Mouse (Mus musculus) cortical plate, adult 2 months (tissue): ENCODE data around the gene Eif4g3. TPM values are rescaled to one million over a fixed set of nuclear protein-coding genes. Genes with fewer than 3 reads are reported as not detected.

Source experiments
- H3K27ac ChIP-seq: fragments of 200-500 bp; 2 replicates; pipeline ENCODE4 v1.5.1; 2012; ENCODE audit warnings: low read length, control low read depth, inconsistent platforms; ENCODE audit not compliant: insufficient read depth
- H3K4me1 ChIP-seq: fragments of 200-500 bp; 2 replicates; pipeline ENCODE4 v1.6.1; 2011; ENCODE audit warnings: low read length; ENCODE audit not compliant: control insufficient read depth, insufficient read depth
- H3K4me3 ChIP-seq: fragments of 200-500 bp; 2 replicates; pipeline ENCODE4 v1.5.1; 2011; ENCODE audit warnings: mild to moderate bottlenecking, low read length, control low read depth; ENCODE audit not compliant: insufficient read depth
- CTCF ChIP-seq: fragments of 200-500 bp; IDR thresholded peaks from 2 replicates; pipeline ENCODE4 v1.5.1; 2011; ENCODE audit warnings: mild to moderate bottlenecking, control low read depth, low read length; ENCODE audit not compliant: insufficient read depth; ENCODE audit errors: extremely low read depth
- POLR2A ChIP-seq: fragments of 200-500 bp; IDR thresholded peaks from 2 replicates; pipeline ENCODE4 v1.6.1; 2011; ENCODE audit warnings: mild to moderate bottlenecking, low read length, control low read depth; ENCODE audit not compliant: insufficient read depth; ENCODE audit errors: extremely low read depth
- polyA plus RNA-seq: library from polyadenylated mRNA; depleted of rRNA; stranded (reverse); fragments of >200 nt; gene quantifications from 2 replicates; pipeline ENCODE4 v1.2.3, GENCODE M21; 2012

Gene Eif4g3
- polyA plus RNA-seq, 1 experiment, result 148 TPM

DNA sequence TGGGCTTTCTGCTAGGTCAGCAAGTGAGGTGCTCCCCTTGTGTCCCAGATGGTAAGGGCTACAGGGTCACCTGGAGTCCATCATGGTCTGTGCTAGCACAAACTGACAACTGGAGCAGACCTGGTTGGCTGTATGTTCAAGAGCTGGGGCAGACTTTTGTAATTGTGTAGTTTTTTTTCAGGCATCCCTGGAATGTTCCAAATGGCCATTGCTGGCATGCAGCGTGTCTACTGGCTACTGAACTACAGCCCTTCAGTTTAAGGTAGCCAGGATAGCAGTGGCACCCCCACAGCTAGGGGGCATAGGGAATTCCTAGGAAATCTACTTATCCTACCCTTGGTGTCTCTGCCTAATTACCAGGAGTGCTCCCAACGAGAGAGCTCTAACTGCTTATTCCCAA, 115.7 kb downstream of the Eif4g3 start:
- no peak overlapping the region for H3K27ac ChIP-seq
- H3K4me1 ChIP-seq, result peaks cover 4% of the 10 kb centered on the region
- TF ChIP-seq CTCF (no peak), POLR2A (no peak)
- no peak overlapping the region for H3K4me3 ChIP-seq

DNA sequence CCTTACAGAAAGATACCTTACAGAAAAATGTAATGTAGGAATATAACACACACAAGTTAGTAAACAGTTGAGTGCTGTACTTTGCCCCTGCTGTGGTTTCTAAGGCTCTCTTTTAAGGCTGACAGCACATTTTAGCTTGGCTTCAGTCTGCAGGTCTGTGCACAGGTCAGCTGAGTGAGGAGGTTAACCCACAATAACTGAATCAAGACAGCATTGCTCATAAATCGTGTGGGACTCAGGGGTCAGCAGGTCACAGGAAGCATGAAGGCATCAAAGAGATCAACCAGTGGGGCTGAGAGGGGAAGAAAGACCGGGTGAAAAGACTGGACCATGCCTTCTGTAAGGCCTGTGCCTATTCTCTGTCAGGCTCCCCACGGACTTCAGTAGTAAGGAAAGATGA, 116.5 kb downstream of the Eif4g3 start:
- peaks cover 4% of the 10 kb centered on the region for H3K4me1 ChIP-seq
- no peak overlapping the region for H3K27ac ChIP-seq
- TF ChIP-seq CTCF (no peak), POLR2A (no peak)
- H3K4me3 ChIP-seq, result no peak overlapping the region

DNA sequence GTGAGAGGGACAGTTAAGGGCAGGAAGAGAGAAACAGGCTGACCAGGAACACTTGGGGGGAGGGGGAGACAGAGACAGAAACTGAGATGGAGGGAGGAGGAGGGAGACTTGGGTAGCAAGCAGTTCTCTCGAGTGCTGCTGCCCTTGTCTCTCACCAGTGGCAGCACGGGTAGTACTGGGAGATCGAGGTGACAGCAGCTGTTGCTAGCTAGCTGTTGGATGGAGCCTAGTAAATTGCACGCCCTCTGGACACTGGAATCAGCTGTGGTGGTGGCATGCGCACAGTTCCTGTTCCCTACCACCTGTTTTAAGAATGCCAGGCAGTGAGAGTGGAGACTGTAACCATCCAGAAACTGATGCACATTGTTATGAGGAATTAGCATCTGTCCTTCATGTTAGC, 119.0 kb downstream of the Eif4g3 start:
- TF ChIP-seq POLR2A, result no peak
- no peak for TF ChIP-seq CTCF
- Histone ChIP-seq H3K27ac (no peak overlapping the region), H3K4me3 (no peak overlapping the region), H3K4me1 (peaks cover 2% of the 10 kb centered on the region; the same call in 1 of the 2 replicates)

DNA sequence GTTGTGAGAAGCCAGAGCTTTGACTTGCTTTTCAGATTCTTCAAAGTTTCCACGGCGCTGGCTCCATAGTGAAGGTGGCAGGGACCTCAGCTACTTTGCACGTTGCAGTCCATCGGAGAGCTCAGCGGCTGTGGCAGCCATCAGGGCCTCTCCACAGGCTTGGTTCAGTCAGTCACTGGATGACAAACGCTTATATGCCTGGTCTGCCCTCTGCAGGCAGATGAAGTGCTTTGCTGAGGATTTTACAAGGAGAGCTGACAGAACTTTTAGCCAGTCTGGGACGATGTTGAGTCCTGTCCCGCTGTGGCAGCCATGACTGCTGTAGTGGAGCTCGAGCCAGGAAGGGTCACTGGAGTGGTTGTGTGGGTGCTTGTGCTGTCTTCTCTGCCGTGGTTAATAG, 126.9 kb downstream of the Eif4g3 start:
- Histone ChIP-seq H3K4me3 (no peak overlapping the region), H3K4me1 (no peaks in the 10 kb centered on the region; the same call in none of the 2 replicates), H3K27ac (no peak overlapping the region)
- TF ChIP-seq POLR2A (no peak), CTCF (peak; percentile 55)

DNA sequence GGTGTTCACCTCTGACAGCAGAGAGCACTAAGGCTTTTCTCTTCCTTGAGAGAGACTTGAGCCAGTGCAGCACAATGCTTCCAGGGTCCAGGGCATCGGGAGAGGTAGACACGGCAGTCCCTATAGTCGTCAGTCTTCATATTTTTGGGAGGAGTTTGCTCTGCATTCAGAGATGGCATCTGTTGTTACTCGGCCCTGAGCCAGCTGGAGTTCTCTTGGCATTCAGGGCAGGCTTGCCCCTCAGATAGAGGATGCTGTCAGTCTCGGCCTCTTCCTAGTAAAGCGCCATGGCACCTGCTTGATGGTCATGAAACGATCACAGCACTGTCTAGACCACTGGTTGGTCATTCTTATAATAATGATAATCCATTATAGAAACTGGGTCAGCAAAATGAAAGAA, 131.2 kb downstream of the Eif4g3 start:
- TF ChIP-seq CTCF, result no peak
- no peak for TF ChIP-seq POLR2A
- Histone ChIP-seq H3K4me1 (peaks cover 2% of the 10 kb centered on the region), H3K4me3 (no peak overlapping the region), H3K27ac (no peak overlapping the region)

DNA sequence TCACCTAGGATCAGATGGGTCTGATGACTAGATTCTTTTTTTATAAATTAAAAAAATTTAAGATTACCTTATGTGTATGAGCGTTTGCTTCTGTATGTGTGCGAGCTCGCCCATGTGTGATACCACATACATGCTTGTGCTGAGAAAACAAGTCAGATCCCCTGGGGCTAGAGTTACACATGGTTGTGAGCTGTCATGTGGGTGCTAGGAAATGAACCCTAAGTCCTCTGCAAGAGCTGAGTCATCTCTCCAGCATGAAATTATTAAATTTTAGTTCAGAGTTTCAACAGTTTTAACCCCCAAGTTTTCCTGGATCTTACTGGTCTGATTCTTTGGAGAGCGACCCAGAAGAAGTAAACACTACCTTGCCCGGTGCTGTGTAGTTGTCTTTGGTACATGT, 134.5 kb downstream of the Eif4g3 start:
- H3K4me3 ChIP-seq, result no peak overlapping the region
- no peak overlapping the region for H3K27ac ChIP-seq
- TF ChIP-seq CTCF (no peak), POLR2A (no peak)
- H3K4me1 ChIP-seq, result peaks cover 8% of the 10 kb centered on the region

DNA sequence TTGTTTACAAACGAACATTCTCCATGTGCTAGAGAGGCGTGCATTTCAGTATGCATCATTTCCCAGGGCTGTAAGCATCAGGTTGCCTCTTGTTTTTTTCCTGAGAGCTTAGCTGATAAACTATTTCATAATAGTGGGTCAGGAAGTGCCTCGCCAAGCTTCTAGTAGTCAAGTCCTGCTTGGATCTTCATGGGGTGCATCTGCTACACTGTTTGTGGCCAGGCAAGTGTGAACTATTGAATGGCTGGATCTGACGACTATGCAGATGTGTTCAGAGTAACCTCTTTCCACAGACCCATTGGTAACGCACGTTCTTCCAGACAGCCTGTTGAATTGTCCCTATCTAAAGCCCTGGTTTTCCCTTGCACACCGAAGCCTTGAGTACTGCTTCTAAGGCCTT, 135.0 kb downstream of the Eif4g3 start:
- Histone ChIP-seq H3K4me1 (peaks cover 8% of the 10 kb centered on the region), H3K27ac (no peak overlapping the region), H3K4me3 (no peak overlapping the region)
- TF ChIP-seq CTCF, result no peak
- TF ChIP-seq POLR2A, result no peak

DNA sequence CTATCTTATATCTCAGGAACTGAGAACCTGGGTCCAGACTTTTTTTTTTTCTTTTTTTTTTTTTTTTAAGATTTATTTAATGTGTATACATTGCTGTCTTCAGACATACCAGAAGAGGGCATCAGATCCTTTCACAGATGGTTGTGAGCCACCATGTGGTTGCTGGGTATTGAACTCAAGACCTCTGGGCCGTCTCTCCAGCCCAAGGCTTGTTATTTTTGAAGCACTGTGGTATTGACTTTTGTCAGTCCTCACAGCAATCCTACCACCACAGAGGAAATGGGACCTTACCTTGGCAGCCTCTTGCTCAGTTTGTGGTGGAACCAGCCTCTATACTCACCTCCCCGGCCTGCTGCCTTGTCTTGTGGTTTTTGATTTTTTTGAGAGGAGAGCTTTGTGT, 137.3 kb downstream of the Eif4g3 start:
- Histone ChIP-seq H3K4me1 (peaks cover 8% of the 10 kb centered on the region), H3K27ac (no peak overlapping the region), H3K4me3 (no peak overlapping the region)
- TF ChIP-seq CTCF, result 0 out of 2 replicates have a peak, but pooled peaks have one; percentile 14
- no peak for TF ChIP-seq POLR2A

DNA sequence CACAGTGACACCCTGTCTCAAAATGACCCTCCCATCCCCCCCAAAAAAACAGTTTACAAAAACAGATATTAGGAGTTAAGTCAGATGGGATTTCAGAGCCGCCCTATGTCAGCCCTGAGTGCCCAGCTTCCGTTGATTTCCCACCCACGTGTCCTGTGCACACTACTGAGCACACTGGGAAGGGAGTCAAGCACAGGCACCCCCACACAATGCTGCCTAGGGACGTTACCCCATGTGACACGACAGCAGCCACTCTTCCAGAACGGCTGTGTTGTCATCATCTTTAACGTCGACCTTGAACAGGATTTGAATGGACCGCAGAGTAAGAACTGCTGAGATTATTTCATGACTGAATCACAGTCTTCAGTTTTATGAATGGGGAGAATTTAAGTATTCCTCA, 138.4 kb downstream of the Eif4g3 start:
- Histone ChIP-seq H3K4me1 (peaks cover 8% of the 10 kb centered on the region), H3K4me3 (no peak overlapping the region)

DNA sequence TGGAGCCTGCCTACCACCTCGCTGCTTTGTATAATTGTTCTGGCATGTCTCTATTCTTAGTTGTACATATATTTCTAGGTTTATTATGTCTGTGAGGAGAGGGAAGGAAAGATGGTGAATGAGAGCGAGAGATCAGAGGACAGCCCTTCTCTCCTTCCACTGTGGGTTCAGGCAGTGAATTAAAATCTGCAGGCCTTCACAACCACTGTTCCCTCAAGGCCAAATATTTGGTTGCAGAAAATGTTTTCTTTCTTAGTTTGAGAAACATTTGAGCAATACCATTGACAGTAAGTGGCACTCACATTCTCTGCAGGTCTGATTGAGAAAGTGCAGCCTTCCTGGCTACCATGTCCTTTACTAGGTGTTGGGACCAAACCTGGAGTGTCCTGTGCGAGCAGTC, 138.9 kb downstream of the Eif4g3 start:
- no peak for TF ChIP-seq POLR2A
- TF ChIP-seq CTCF, result no peak
- H3K4me3 ChIP-seq, result no peak overlapping the region
- H3K27ac ChIP-seq, result no peak overlapping the region
- peaks cover 9% of the 10 kb centered on the region for H3K4me1 ChIP-seq

More for the DNA sequence above, 138.4 kb downstream of the Eif4g3 start:
- no peak for TF ChIP-seq POLR2A
- TF ChIP-seq CTCF, result no peak
- H3K27ac ChIP-seq, result no peak overlapping the region

DNA sequence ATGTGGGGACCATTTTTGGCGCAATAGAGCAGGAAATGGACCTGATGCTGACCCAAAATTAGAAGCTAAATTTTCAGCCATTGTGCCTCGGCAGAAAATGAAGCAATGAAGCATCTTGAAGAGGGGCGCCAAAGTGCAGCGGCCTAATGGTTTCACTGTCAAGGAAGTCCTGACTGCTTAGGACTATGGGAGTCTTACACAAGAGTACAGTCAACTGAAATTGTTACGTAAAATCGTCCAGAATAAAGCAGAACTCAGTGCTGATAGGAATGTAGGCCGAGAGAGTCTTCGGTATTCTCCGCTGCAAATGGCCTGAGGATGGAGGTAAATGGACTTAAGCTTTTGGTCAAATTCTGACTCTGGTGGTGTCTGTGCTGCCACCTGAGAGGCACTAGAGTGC, 140.5 kb downstream of the Eif4g3 start:
- no peak for TF ChIP-seq CTCF
- TF ChIP-seq POLR2A, result no peak
- no peak overlapping the region for H3K27ac ChIP-seq
- H3K4me3 ChIP-seq, result no peak overlapping the region
- peaks cover 15% of the 10 kb centered on the region for H3K4me1 ChIP-seq

DNA sequence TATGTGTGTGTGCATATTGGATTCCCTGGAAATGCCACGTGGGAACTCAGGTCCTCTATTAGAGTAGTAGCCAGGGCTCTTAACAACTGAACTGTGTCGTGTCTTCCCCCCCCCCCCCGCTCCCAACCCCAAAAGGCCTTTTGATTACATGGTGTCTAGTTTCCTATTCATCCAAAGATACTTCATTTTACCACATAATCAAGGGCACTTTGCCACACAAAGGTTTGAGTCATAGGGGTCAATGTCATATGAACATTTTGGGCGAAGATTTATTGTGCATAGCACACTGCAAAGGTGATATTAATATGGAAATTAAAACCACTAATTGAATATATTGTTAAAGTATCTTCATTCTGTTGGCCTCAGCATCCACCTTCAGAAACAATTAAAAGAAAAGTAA, 144.5 kb downstream of the Eif4g3 start:
- Histone ChIP-seq H3K4me3 (no peak overlapping the region), H3K27ac (no peak overlapping the region), H3K4me1 (peaks cover 13% of the 10 kb centered on the region; the same call in 1 of the 2 replicates)
- TF ChIP-seq CTCF (no peak), POLR2A (no peak)
